Mouse (Mus musculus): ENCODE data around the gene Tspan9. TPM values are rescaled to one million over a fixed set of nuclear protein-coding genes. Genes with fewer than 3 reads are reported as not detected.

Tspan9 gene
- polyA plus RNA-seq, 1 experiment from 2014 or later, result 114 TPM

GRCm38 (mm10) chr6:127999118-127999517 lies 144.3 kb downstream of the Tspan9 start:
- no peak overlapping the region for H3K4me2 ChIP-seq
- peaks cover 13% of the 10 kb centered on the region for H3K4me1 ChIP-seq (replicated peaks)
- peaks cover 9% of the 10 kb centered on the region for H3K36me3 ChIP-seq
- H3K4me3 ChIP-seq (replicated peaks), result no peak overlapping the region
- no peaks in the 10 kb centered on the region for H3K27me3 ChIP-seq
- no peak overlapping the region for H3K9ac ChIP-seq (replicated peaks)
- 85% methylated on average over 2 of the region's 2 CpGs for WGBS
- H3K9me3 ChIP-seq, result no peaks in the 10 kb centered on the region
- no peak overlapping the region for H3K27ac ChIP-seq
- ATAC-seq (ENCODE audit: insufficient number of reproducible peaks, insufficient read depth, low FRiP score, low TSS enrichment, low read depth), result no peak

GRCm38 (mm10) chr6:127996928-127997327 lies 146.5 kb downstream of the Tspan9 start:
- Histone ChIP-seq H3K27ac (no peak overlapping the region), H3K9me3 (no peaks in the 10 kb centered on the region), H3K4me2 (no peak overlapping the region), H3K27me3 (no peaks in the 10 kb centered on the region), H3K4me1 (replicated peaks) (peaks cover 5% of the 10 kb centered on the region; the same call in 1 of the 2 replicates), H3K36me3 (peaks cover 9% of the 10 kb centered on the region), H3K4me3 (replicated peaks) (no peak overlapping the region), H3K9ac (replicated peaks) (no peak overlapping the region)
- 81% methylated on average over 5 of the region's 5 CpGs for WGBS
- ATAC-seq (ENCODE audit: insufficient number of reproducible peaks, insufficient read depth, low FRiP score, low TSS enrichment, low read depth), result no peak

- Histone ChIP-seq H3K27ac (no peak overlapping the region), H3K4me2 (no peak overlapping the region), H3K9ac (replicated peaks) (no peak overlapping the region), H3K4me1 (replicated peaks) (peaks cover 6% of the 10 kb centered on the region; the same call in 1 of the 2 replicates), H3K27me3 (no peaks in the 10 kb centered on the region), H3K36me3 (peaks cover 9% of the 10 kb centered on the region), H3K9me3 (no peaks in the 10 kb centered on the region), H3K4me3 (replicated peaks) (no peak overlapping the region)
- ATAC-seq (ENCODE audit: insufficient number of reproducible peaks, insufficient read depth, low FRiP score, low TSS enrichment, low read depth), result no peak
- 92% methylated on average over 8 of the region's 8 CpGs for WGBS
Observed at GRCm38 (mm10) chr6:127992993-127993392, 150.4 kb downstream of the Tspan9 start.

DNA sequence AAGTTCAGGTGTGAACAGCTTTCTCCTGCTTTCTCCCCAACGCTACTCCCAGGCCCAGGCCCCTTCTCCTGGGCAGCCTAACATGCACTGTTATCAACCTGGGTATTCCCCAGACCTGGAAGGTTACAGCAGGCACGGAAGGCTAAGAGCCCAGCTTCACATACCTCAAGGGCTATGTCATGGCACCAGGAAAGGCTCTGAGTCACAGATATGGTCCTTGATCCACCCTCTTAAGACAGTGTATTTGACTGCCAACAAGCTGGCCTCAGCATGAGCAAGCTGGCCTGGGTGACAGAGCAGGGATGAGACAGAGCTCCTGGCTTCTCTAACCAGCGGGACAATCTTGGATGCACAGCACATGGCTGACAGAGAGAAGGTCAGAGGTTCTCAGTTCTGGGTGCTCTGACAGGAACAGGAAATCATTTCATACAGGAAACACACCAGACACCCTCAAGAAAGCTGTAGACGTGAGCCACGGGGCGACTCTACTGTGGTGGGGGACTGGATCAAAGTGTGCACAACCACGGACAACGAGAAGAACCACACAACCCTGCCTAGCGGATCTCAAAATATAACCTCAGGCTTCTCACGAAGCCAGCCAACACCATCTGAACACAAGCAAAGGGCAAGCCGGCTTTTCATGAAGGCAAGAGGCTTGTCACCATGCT lies 151.8 kb downstream of the Tspan9 start:
- H3K4me2 ChIP-seq, result no peak overlapping the region
- no peak overlapping the region for H3K27ac ChIP-seq
- peaks cover 9% of the 10 kb centered on the region for H3K4me1 ChIP-seq (replicated peaks)
- no peak for ATAC-seq (ENCODE audit: insufficient number of reproducible peaks, insufficient read depth, low FRiP score, low TSS enrichment, low read depth)
- H3K9me3 ChIP-seq, result no peaks in the 10 kb centered on the region
- H3K9ac ChIP-seq (replicated peaks), result 0 out of 2 replicates have a peak overlapping the region, but pooled peaks have one; percentile 1
- no peaks in the 10 kb centered on the region for H3K27me3 ChIP-seq
- H3K36me3 ChIP-seq, result 0 out of 2 replicates have a peak, but pooled peaks cover 4% of the 10 kb centered on the region
- no peak overlapping the region for H3K4me3 ChIP-seq (replicated peaks)
- 79% methylated on average over 11 of the region's 11 CpGs for WGBS

GRCm38 (mm10) chr6:127989624-127990212 lies 153.7 kb downstream of the Tspan9 start:
- Histone ChIP-seq H3K4me3 (replicated peaks) (no peak overlapping the region), H3K36me3 (0 out of 2 replicates have a peak, but pooled peaks cover 4% of the 10 kb centered on the region), H3K9me3 (no peaks in the 10 kb centered on the region), H3K4me1 (replicated peaks) (peaks cover 25% of the 10 kb centered on the region), H3K4me2 (no peak overlapping the region), H3K27ac (no peak overlapping the region), H3K9ac (replicated peaks) (no peak overlapping the region), H3K27me3 (no peaks in the 10 kb centered on the region)
- peak; percentile 77; the same call in 1 of the 2 replicates for ATAC-seq (ENCODE audit: insufficient number of reproducible peaks, insufficient read depth, low FRiP score, low TSS enrichment, low read depth)
- WGBS, result 74% methylated on average over 11 of the region's 11 CpGs

- no peak for ATAC-seq (ENCODE audit: insufficient number of reproducible peaks, insufficient read depth, low FRiP score, low TSS enrichment, low read depth)
- 87% methylated on average over 12 of the region's 12 CpGs for WGBS
- Histone ChIP-seq H3K36me3 (0 out of 2 replicates have a peak, but pooled peaks cover 4% of the 10 kb centered on the region), H3K4me3 (replicated peaks) (no peak overlapping the region), H3K27me3 (no peaks in the 10 kb centered on the region), H3K27ac (no peak overlapping the region), H3K4me2 (no peak overlapping the region), H3K4me1 (replicated peaks) (peaks cover 25% of the 10 kb centered on the region), H3K9me3 (no peaks in the 10 kb centered on the region), H3K9ac (replicated peaks) (no peak overlapping the region)
Observed at GRCm38 (mm10) chr6:127988944-127989494, 154.4 kb downstream of the Tspan9 start.

DNA sequence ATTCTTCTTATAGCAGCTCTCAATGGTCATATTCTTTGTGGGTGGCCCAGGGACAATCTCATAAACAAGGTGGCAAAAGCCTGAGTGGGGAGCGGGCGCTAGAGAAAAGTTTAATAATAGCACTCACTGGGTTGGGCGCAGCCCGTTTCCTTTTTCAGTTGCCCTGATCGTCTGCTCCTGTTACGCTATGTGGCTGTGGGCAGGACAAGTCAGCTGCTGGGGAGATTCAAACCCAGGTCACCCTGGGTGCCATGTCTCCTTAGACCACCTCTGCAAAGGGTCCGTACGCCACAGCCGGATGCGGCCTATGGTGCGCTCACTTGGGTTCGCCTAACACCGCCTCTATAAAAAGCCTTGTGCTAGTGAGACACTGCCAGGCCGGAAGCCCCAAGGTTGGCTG lies 156.0 kb downstream of the Tspan9 start:
- Histone ChIP-seq H3K4me3 (replicated peaks) (no peak overlapping the region), H3K36me3 (0 out of 2 replicates have a peak, but pooled peaks cover 4% of the 10 kb centered on the region), H3K4me1 (replicated peaks) (peaks cover 25% of the 10 kb centered on the region), H3K27ac (no peak overlapping the region), H3K9ac (replicated peaks) (no peak overlapping the region), H3K4me2 (no peak overlapping the region), H3K9me3 (no peaks in the 10 kb centered on the region), H3K27me3 (no peaks in the 10 kb centered on the region)
- ATAC-seq (ENCODE audit: insufficient number of reproducible peaks, insufficient read depth, low FRiP score, low TSS enrichment, low read depth), result no peak
- 90% methylated on average over 14 of the region's 14 CpGs for WGBS

DNA sequence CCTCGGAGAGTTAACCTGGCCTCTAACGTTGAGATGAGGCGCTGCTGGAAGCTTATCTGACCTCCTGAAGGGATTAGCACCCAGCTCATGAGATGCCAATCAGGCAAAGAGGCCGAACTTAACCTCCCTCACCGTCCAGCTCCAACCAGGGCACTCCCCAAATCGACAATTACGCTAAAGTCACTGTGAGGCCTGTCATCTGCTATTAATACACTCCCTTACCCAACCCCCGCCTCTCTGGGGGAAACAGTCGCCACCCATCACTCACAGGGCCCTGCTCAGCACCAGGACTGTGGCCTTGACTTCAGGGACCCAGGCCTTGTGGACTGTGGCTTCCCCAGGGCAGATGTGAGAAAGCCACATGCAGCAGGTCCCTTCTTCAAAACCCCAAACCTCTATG lies 157.0 kb downstream of the Tspan9 start:
- no peak overlapping the region for H3K4me2 ChIP-seq
- H3K27me3 ChIP-seq, result no peaks in the 10 kb centered on the region
- H3K4me3 ChIP-seq (replicated peaks), result no peak overlapping the region
- H3K36me3 ChIP-seq, result 0 out of 2 replicates have a peak, but pooled peaks cover 4% of the 10 kb centered on the region
- WGBS, result 26% methylated on average over 9 of the region's 9 CpGs
- no peak overlapping the region for H3K27ac ChIP-seq
- 0 out of 2 replicates have a peak overlapping the region, but pooled peaks have one; percentile 27 for H3K9ac ChIP-seq (replicated peaks)
- peaks cover 31% of the 10 kb centered on the region for H3K4me1 ChIP-seq (replicated peaks)
- ATAC-seq (ENCODE audit: insufficient number of reproducible peaks, insufficient read depth, low FRiP score, low TSS enrichment, low read depth), result no peak
- no peaks in the 10 kb centered on the region for H3K9me3 ChIP-seq

DNA sequence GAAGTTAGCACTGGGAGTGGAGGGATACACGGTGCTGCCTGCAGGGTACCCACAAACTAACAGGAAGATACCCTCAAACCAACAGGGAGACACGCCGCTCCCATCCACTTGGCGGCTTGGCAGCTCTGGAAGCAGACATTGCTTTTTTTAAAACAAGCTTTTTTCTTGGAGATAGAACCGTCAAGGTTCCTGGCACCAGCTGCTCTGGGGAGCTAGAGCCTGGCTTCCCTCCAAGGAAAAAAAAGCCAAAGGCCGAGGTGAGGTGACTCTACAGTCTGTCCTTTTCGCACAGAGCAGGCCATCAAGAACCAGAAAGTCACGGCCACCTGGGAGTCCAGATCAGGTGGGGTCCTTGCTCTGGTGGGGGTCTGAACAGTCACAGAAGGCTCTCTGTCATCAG lies 162.2 kb downstream of the Tspan9 start:
- no peak overlapping the region for H3K9ac ChIP-seq (replicated peaks)
- no peaks in the 10 kb centered on the region for H3K36me3 ChIP-seq
- H3K4me3 ChIP-seq (replicated peaks), result no peak overlapping the region
- H3K4me1 ChIP-seq (replicated peaks), result peaks cover 43% of the 10 kb centered on the region
- peaks cover 5% of the 10 kb centered on the region for H3K27me3 ChIP-seq
- whole genome bisulfite sequencing, result 66% methylated on average over 8 of the region's 8 CpGs
- H3K9me3 ChIP-seq, result no peaks in the 10 kb centered on the region
- no peak overlapping the region for H3K4me2 ChIP-seq
- no peak for ATAC-seq (ENCODE audit: insufficient number of reproducible peaks, insufficient read depth, low FRiP score, low TSS enrichment, low read depth)
- no peak overlapping the region for H3K27ac ChIP-seq

DNA sequence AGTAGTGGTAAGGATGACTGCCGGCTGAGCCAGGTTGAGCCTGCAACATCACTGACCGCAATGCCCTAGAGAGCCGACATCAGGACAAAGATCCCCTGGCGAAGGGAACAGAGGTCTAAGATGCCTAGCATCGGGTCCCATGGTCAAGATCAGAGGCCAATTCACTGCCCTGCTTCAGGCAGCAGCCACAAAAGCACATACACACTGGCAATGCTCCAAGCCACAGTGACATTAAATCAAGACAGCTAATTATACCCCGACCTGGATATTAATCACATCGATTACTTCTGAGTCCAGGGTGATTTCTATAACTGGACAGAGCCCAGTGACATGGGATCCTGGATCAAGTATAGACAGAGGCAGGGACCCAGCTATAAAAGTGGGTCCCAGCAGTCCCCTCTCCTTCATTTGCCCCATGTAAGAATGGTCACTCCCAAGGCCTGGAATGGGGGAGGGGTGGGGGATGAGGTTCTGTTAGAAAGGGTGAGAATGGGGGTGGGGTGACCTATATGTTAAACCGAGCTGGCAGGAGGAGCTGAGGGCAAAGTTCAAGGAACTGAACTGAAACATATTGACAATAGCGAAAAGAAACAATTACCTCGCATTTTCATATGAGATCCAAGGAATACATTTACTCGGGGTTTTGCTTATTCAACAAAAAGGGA lies 162.9 kb downstream of the Tspan9 start:
- ATAC-seq (ENCODE audit: insufficient number of reproducible peaks, insufficient read depth, low FRiP score, low TSS enrichment, low read depth), result no peak
- H3K4me3 ChIP-seq (replicated peaks), result no peak overlapping the region
- H3K9ac ChIP-seq (replicated peaks), result no peak overlapping the region
- peaks cover 5% of the 10 kb centered on the region for H3K27me3 ChIP-seq
- no peaks in the 10 kb centered on the region for H3K9me3 ChIP-seq
- no peak overlapping the region for H3K4me2 ChIP-seq
- no peak overlapping the region for H3K27ac ChIP-seq
- H3K36me3 ChIP-seq, result no peaks in the 10 kb centered on the region
- H3K4me1 ChIP-seq (replicated peaks), result peaks cover 42% of the 10 kb centered on the region
- WGBS, result 74% methylated on average over 11 of the region's 11 CpGs

DNA sequence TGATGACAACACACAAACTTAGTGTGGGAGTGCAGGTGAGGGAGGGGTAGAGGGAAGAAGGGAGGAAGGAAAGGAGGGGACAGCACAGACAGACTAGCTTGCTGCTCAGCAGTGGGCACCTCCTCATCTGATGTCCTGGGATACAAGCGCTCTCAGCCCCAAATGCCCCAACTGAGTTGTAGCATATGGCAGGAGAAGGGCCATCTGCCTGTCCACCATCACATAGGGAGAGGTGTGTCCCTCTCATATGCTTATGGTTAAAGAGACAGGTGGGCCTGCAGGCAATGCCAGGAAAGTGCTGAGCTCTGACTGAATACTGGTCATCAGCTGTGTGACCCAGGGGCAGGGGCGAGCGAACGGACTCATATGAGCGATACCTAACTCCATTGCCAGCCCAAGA lies 163.6 kb downstream of the Tspan9 start:
- Histone ChIP-seq H3K9me3 (no peaks in the 10 kb centered on the region), H3K27me3 (peaks cover 5% of the 10 kb centered on the region), H3K9ac (replicated peaks) (no peak overlapping the region), H3K27ac (peak overlapping the region; percentile 13; the same call in 1 of the 2 replicates), H3K4me2 (no peak overlapping the region), H3K36me3 (no peaks in the 10 kb centered on the region), H3K4me1 (replicated peaks) (peaks cover 38% of the 10 kb centered on the region), H3K4me3 (replicated peaks) (no peak overlapping the region)
- ATAC-seq (ENCODE audit: insufficient number of reproducible peaks, insufficient read depth, low FRiP score, low TSS enrichment, low read depth), result no peak
- WGBS, result 91% methylated on average over 5 of the region's 5 CpGs

Data from limb, embryonic 12.5 days (tissue).